Mouse (Mus musculus) embryonic fibroblast, embryonic 13.5 days (primary cell): ENCODE data around the gene Xirp1.

Experiments
- CTCF ChIP-seq: IDR thresholded peaks from 2 replicates; pipeline ENCODE4 v1.5.1; 2011; ENCODE audit warnings: mild to moderate bottlenecking, control low read depth, low read length, moderate library complexity, borderline replicate concordance; ENCODE audit not compliant: insufficient read depth
- POLR2A ChIP-seq: IDR thresholded peaks from 2 replicates; pipeline ENCODE4 v1.6.1; 2011; ENCODE audit warnings: low read depth, mild to moderate bottlenecking, control low read depth, low read length, moderate library complexity

- TF ChIP-seq CTCF (no peak), POLR2A (no peak)
Observed at GRCm38 (mm10) chr9:120002893-120003292, 20.5 kb downstream of the Xirp1 start.
